Mouse (Mus musculus): ENCODE data around the gene Sbsn.

Gene Sbsn

DNA sequence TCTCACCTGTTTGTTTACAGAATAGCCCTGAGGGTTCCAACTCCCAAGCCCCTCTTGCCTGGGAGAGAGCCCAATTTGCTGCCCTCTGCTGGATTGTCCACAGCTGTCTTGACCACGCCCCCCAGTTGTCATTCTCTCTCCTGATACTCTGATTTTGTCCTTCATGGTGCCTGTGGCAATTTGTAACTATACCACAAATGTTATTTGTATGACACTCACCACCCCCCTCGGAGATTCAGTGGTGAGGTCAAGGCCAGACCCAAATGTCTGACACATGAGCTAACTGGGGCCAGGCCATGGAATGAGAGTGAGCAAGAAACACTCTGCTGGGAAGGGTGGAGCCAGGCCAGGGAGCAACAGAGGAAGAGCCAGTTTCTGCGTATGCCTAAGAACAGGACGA, 7.6 kb downstream of the Sbsn start:
- no peak for DNase-seq

DNA sequence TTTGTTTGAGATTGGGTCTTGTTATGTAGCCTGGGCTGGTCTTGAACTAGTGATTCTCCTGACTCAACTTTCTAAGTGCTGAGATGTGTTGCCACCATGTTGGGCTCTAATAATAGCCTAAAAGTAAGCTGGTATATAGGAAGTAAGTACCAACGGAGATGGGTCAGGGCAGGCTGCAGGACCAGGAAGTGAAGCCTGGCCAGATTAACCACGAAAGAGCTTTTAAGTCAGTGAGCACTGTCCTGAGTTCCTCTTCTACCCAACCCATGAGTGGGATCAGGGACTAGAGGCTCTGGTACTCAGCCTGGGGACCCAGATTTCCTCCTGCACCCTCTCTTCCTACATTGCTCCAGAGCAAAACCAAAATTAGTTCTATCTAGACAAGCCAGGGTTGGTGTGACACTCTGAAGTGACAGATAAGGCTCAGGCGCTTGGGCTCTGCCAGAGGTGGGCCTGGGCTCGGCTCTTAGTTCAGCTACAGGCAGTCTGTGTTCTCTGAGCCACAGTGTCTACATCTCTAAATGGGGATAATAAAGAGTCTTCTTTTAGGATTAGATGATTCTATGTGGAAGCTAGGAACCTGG, 10.6 kb downstream of the Sbsn start:
- DNase-seq: no peak

DNA sequence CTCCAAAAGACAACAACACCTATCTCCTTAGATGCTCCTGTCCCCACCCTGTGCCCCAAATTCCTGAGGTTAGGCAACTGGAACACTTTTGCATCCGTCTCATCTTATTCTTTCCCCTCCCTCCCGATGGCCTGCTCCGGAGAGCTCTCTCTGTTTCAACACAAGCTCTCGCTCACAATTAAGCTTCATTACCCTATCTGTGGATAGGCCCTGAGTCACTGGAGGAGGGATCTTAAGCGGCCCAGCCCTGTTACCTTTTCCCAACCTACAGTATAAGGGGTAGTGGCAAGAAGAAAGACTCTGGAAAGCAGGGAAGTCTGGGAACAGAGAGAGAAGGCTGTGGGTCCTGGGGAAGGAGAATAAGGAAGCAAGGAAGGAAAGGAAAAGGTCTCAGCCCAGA, 12.2 kb downstream of the Sbsn start, which contains the start of gene Dmkn:
Dmkn (plus strand) TSS at position 301 of the 400 bp plus-strand sequence.
- DNase-seq: no peak

DNA sequence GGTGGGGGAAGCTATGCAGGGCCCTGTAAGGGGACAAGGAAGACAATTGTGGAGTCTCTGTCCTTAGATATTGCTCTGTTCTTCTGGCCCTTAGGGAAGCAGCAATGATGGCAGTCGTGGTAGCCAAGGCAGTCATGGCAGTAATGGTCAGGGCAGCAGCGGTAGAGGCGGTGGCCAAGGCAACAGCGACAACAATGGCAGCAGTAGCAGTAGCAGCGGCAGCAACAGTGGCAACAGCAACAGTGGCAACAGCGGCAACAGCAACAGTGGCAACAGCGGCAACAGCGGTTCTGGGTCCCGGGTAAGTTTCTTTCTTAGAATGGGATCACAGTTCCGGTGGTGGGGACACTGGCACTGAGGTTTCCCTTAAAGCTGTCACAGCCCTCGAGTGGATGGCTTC, 13.9 kb downstream of the Sbsn start:
- DNase-seq: no peak

DNA sequence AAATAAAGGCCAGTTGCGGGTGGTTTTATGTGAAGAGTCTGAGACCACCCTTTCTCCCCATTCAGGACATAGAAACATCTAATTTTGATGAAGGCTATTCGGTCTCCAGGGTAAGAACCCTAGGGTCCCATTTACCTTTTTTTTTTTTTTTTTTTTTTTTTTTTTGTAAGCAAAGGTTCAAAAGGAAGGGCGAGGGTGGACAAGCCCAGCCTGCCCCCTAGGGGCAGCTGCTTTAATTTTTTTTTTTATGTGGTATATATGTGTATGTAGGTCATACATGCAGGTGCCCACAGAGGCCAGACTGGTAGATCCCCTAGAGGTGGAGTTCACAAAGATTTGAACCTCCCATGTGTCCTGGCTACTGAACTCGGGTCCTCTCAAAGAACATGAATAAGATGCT, 15.1 kb downstream of the Sbsn start:
- DNase-seq: no peak

DNA sequence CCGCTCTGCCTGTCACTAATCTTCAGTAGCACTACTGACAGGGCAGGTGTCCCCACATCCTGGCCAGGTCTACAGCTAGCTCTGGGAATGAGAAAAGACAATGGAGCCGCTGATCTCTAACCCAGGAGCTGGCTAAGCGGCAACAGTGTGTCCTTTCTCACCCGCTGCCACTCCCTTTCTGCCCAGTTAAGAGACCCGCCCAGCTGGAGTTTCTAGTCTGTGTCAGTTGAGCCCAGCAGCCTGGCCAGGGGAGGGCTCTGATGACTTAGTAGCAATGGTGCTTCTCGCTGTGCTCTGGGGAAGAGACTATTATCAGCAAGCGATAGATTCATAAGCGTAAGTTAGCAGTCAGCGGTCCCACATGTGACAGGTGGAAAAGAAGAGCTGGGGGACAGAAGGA, 18.0 kb downstream of the Sbsn start:
- no peak for DNase-seq

DNA sequence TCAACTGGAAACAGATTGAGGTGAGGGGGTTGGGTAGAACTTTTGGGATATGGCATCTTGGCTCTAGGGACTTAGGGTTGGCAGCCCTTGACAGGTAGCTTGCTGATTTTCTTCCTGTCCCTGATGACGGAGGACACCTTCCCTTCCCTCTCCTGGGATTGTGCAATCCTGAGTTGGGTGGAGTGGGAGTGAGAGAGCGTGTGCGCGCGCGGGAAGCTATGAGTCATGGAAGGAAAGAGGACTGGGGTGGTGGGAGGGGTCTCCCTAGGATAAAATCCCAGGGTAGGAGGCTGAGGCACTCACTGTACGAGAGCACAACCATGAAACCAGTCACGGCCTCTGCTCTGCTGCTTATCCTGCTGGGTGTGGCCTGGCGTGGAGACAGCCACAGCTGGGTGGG, 24.8 kb downstream of the Sbsn start:
- DNase-seq: no peak

DNA sequence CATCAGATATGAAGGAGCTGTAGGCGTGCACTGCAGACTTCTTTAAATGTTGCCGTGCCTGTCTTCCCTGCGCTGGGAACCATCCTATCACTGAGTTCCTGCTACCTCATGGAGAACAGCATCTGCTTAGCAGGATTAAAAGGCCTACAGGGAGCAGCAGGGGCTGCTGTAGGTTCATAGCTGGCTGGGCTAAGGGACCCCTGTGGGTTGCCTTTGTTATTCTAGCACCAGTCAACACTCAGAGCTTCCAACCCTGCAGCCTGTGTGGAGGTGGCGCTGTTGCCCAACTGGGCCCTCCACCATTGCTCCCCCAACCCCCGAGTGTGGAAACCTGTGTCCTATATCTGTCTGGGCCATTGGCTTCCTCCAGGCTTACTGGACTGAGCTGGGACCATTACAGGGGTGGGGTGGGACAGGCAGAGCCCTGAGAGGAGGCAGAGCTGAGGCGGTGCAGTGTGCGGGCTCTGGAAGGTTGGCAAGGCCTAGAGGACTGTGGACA, 25.9 kb downstream of the Sbsn start:
- DNase-seq: no peak

DNA sequence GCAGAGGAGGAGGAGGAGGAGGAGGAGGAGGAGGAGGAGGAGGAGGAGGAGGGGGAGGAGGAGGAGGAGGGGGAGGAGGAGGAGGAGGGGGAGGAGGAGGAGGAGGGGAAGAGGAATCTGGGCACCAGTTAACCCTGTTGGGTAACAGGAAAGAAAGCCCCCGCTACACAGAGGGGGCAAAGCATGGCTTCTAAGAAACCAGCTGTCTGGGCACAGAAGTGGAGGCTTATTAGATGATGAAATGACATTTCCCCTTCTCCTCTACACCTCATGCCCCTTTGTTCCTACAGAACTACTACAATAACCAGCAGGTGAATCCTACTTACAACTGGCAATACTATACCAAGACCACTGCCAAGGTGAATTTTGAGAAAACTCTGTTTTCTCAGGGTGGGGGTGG, 26.6 kb downstream of the Sbsn start:
- no peak for DNase-seq

DNA sequence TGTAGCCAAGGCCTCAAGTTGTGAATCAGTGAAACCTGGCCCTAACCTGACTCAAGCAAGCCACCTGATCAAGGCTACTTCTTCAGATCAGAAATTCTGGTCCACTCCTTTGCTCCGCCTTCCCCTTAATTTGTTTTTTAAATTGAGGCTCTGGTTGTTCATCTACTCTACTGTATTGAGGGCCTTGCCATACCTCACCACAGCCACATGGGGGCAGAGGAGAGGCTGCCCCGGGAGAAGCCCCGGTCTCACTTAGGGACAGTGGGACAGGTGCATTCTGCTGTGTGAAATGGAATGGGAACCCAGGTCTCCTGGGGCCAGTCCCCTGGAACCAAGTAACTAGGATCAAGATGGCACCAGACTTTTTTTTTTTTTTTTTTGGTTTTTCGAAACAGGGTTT, 30.5 kb downstream of the Sbsn start:
- no peak for DNase-seq

DNA sequence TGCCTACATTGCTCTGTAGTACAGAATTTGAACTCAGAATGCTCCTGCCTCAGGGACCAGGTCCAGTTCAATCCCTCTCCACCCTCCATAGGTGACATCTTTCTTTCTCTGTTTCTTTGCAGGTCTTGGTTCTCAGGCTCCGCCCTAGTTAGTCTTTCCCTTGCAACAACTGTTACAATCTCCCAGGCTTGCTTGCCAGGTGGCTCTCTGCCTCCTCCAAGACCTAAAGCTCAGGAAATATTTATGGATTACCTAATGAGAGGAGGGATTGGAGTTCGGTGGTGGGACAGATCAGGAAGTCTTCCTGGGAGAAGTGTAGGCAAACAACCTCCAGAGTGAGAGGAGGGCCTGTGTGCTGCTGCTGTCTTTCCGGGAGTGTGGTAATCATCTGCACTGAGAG, 31.4 kb downstream of the Sbsn start:
- no peak for DNase-seq

DNA sequence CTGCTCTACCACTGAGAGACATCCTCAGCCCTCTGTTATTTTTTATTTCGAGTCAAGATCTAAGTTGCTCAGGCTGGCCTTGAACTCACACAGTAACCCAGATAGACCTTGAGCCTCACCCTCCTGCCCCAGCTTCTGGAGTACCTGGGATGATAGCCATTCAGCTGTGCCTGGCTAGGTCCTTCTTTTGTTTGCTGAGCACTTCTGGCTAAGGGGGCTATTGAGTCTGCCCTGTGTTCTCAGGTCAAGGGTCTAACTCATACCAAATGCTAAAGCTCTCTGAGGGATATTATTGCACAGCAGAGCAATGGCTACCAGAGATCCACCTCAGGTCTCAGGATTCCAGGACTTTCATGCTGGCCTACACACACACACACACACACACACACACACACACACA, 33.9 kb downstream of the Sbsn start:
- DNase-seq: no peak

DNA sequence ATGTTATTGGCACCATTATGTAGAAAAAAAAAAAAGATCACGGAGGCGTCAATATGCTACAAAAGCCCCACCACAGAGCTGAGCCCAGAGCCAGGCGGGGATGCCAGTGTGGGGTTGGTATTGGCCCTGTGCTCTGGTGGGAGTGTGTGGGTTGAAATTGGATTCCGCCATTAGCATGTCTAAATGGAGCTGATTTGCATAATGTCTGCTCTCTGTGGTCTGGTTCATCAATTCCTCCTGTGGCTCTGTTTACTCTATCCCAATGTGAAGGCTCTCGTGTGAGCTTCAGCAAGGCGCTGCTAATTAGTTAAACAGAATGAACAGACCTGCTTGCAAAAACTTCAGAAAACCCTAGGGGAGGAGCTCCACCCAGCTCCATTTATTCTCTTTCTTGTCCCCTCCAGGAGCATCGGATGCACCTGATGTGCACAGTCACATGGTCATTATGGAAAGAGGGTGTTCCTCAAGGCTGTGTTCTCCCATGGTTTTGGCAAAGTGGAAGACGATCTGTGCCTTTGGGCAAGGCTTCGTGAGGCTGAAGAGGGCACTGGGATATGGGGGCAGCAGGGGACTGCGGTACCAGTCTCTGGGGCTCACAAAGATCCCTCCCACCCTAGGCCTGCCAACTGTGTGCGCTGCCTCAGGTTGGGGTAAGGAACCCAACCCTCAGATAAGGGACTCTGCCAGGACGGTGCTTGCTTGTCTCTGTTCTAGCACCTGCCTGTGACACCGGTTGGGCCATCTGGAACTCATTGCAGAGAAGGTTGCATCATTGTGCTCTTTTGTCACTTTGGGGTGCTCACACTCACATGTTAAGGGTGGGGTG, 34.7 kb downstream of the Sbsn start:
- no peak for DNase-seq

DNA sequence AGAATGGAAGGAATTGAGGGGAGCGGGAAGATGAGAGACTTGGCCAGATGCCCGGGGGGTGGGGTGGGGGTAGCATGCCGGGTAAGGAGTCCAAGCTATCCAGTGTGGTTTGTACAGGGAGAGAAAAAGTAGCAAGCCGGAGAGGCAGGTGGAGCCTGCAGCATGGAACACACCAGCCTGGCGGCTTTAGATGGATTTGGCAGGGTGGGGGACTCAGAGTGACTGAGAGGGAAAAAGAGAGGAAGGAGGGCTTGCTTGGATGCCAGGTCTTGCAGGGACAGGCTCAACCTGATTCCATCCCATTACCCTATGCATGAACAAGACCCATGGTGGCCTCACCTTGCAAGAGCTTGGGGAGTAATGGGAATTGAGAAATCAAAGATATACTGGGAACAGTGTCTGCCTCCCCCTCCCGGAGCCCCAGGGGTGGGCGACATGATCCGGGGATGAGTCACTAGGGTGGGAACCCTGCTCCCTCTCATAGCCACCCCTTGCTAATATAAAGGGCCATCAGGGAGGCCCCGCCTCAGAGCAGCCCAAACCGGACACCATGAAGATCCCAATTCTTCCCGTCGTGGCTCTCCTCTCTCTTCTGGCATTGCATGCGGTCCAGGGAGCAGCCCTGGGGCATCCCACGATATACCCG, 36.2 kb downstream of the Sbsn start, which contains the start of gene Krtdap:
Krtdap (plus strand) TSS at position 520 of the 646 bp plus-strand sequence.
- DNase-seq: no peak

DNA sequence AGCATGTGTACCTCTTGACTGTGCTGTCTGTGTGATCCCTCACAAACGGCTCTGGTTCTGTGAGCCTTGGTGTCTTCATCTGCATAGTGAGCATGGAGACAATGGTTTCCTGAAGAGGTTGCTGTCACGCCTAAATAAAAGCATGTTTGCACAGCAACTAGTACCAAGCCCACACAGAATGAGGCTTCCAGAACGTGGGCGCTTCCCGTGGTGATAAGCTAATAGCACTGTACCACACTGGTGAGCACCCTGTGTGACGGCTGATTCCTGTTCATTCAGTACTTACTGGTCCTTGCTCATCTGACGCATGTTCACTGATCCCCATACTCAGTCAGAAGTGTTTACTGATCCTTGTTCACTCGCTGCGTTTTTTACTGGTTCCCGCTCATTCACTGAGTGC, 38.9 kb downstream of the Sbsn start:
- no peak for DNase-seq

DNA sequence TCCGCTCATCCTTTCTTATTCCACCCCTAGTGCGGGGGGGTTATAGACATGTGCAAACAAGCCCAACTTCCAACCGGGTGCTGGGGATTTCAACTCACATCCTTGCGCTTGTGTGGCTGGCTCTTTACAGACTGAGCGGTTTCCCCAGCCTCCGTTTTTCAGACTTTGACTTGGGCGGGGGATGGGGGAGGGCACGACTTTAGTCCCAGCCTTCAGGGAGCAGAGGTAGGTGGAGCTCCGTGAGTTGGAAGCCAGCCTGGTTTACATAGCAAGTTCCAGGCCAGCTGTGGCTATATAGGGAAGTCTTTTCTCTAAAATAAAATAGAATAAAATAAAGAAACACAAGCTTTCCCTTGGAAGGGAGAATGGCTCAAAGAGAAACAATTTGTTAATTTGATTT, 40.6 kb downstream of the Sbsn start:
- DNase-seq: no peak

DNA sequence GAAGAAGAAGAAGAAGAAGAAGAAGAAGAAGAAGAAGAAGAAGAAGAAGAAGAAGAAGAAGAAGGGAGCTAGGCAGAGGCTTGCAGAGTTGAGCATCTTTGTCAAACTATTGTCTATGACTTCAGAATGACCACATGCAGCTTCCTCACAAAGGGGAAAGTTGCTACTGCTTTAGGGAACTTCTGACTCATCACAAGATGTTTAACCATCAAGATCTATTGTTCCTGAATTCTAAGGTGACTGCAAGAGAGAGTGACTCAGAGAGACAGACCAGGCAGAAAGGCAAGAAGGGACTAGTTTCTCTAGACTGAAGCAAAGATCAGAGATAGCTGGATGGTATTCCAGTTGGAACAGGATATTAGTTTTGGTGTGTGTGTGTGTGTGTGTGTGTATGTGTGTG, 43.6 kb downstream of the Sbsn start:
- DNase-seq: no peak

DNA sequence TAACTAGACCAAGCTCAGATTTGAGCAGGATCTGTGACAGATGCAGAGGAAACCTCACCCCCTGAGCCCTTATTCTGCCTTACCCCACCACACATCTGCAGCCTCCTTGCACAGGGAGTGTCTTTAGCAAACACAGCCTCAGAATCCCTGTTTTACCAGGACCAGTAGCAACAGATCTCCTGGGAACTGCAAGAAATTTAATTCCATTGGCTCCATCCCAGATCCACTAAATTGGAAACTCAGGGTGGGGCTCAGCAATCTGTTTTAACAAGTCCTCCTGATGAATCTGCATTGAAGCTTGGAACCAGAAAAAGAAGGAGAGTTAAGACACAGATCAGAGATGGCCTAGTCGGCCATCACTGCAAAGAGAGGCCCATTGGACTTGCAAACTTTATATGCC, 45.5 kb downstream of the Sbsn start:
- no peak for DNase-seq

DNA sequence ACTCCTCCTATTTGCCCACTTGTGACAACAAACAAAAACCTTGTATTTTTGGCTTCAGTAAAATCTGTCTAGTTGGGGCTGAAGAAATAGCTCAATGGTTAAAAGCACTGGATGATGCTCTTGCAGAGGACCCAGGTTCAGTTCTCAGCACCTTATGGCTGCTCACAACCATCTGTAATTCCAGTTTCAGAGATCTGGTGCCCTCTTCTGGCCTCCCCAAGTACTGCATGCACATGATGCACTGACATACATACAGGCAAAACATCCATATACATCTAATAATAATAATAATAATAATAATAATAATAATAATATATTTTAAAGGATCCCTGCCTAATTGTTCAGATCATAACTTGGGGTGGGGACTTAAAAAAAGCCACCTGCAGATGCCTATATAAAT, 49.4 kb downstream of the Sbsn start:
- DNase-seq: no peak

DNA sequence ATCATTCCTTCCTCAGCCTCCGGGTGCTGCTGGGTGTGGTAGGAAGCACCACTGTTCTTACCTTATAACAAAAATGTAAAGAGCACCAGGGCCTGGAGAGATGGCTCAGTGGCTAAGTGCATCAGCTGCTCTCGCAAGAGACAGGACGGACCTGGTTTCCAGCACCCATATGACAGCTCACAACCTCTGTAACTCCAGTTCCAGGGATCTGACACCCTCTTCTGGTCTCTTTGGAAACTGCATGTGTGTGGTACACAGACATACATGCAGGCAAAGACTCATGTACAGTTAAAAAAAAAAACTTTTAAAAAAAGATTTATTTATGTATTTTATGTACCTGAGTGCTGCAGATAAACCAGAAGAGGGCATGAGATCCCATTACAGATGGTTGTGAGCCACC, 52.0 kb downstream of the Sbsn start:
- no peak for DNase-seq

DNA sequence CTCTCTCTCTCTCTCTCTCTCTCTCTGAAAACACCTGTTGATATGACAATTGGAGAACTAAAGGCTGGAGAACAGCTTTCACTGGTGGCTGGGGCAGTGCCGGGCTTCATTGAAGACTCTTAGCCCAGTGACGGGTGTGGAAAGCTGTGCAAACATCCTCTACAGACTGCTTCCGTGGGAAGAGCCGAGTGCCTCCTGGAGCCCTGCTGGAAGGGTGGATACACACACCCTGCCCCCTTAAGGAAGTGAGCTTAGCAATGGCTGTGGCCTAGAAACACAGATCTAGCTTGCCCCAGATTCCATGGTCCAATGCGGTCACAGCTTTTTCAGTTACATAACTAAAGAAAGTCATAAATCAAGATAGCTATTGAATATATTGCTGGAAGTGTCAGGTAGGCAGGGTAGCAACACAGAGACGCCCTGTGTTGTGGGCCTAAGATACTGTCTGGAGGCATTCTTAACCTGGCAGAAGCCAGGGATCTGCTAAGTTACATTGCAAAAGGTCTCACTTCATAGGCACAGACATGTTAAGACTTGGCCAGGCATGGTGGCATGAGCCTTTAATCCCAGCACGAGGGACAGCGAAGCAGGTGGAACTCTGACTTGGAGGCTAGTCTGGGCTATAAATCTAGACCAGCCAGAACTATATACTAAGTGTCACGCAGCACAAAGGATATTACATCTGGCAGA, 52.9 kb downstream of the Sbsn start:
- no peak for DNase-seq
